Mouse (Mus musculus) midbrain, embryonic 10.5 days (tissue): ENCODE measurements at regions not wholly inside any gene's neighbourhood (a gene's known extent, or its start where the extent isn't known, plus 50 kb on each side); places are given as distances from the start of the nearest gene placed in this dataset.

Experiments used
- DNase-seq: peaks from one replicate; pipeline ENCODE4 v3.0.0-alpha.2; 2017; ENCODE audit warnings: low spot score
- H3K27ac ChIP-seq: fragments of 300-500 bp; sonication (generic); replicated peaks from 2 replicates; pipeline ENCODE4 v1.5.1; 2016; ENCODE audit warnings: mild to moderate bottlenecking
- H3K27me3 ChIP-seq: fragments of 300-500 bp; sonication (generic); 2 replicates; pipeline ENCODE4 v1.6.1; 2016; ENCODE audit warnings: low read depth, mild to moderate bottlenecking; ENCODE audit not compliant: poor library complexity, severe bottlenecking
- H3K36me3 ChIP-seq: fragments of 300-500 bp; sonication (generic); 2 replicates; pipeline ENCODE4 v1.6.1; 2016; ENCODE audit warnings: mild to moderate bottlenecking, moderate library complexity
- H3K4me1 ChIP-seq: fragments of 300-500 bp; sonication (generic); 2 replicates; pipeline ENCODE4 v1.6.1; 2016
- H3K4me3 ChIP-seq: fragments of 300-500 bp; sonication (generic); 2 replicates; pipeline ENCODE4 v1.5.1; 2016; ENCODE audit warnings: mild to moderate bottlenecking, moderate library complexity
- H3K9me3 ChIP-seq: fragments of 300-500 bp; sonication (generic); replicated peaks from 2 replicates; pipeline ENCODE4 v1.6.1; 2016; ENCODE audit warnings: mild to moderate bottlenecking
- WGBS: fragments of 180-500 bp; shearing (Covaris S2); methylation state at CpG from one replicate; pipeline ENCODE4 v1.1.7; 2016; 5-methylcytosine and 5-hydroxymethylcytosine counted together

GRCm38 (mm10) chr9:41556888-41557287 is 395.4 kb upstream of the Ubash3b start:
- H3K4me1 ChIP-seq = no peaks in the 10 kb centered on the region
- peaks cover 14% of the 10 kb centered on the region for H3K36me3 ChIP-seq
- no peak overlapping the region for H3K27ac ChIP-seq
- WGBS = 91% methylated on average over 4 of the region's 4 CpGs
- no peaks in the 10 kb centered on the region for H3K9me3 ChIP-seq
- H3K27me3 ChIP-seq = no peaks in the 10 kb centered on the region
- H3K4me3 ChIP-seq = no peak overlapping the region
- DNase-seq = no peak

- Histone ChIP-seq H3K27me3 (no peaks in the 10 kb centered on the region), H3K4me3 (no peak overlapping the region), H3K4me1 (no peaks in the 10 kb centered on the region), H3K27ac (no peak overlapping the region), H3K9me3 (no peaks in the 10 kb centered on the region), H3K36me3 (no peaks in the 10 kb centered on the region)
- 82% methylated on average over 1 of the region's 1 CpGs for WGBS
- no peak for DNase-seq
Measured at GRCm38 (mm10) chr9:41545776-41546175, 384.3 kb upstream of the Ubash3b start.

GRCm38 (mm10) chr9:41542511-41542910 is 381.0 kb upstream of the Ubash3b start:
- DNase-seq = no peak
- Histone ChIP-seq H3K9me3 (no peaks in the 10 kb centered on the region), H3K27ac (no peak overlapping the region), H3K4me1 (no peaks in the 10 kb centered on the region), H3K4me3 (no peak overlapping the region), H3K36me3 (peaks cover 8% of the 10 kb centered on the region; the same call in 1 of the 2 replicates), H3K27me3 (no peaks in the 10 kb centered on the region)
- 93% methylated on average over 5 of the region's 5 CpGs for WGBS

GRCm38 (mm10) chr9:41541327-41541726 is 379.8 kb upstream of the Ubash3b start:
- H3K27ac ChIP-seq = no peak overlapping the region
- no peak for DNase-seq
- WGBS = 86% methylated on average over 6 of the region's 6 CpGs

GRCm38 (mm10) chr9:41532786-41533185 is 371.3 kb upstream of the Ubash3b start:
- DNase-seq = no peak
- Histone ChIP-seq H3K27ac (no peak overlapping the region), H3K4me1 (0 out of 2 replicates have a peak, but pooled peaks cover 5% of the 10 kb centered on the region), H3K9me3 (no peaks in the 10 kb centered on the region), H3K36me3 (peaks cover 41% of the 10 kb centered on the region), H3K27me3 (no peaks in the 10 kb centered on the region), H3K4me3 (no peak overlapping the region)
- 88% methylated on average over 3 of the region's 3 CpGs for WGBS

More at GRCm38 (mm10) chr9:41541327-41541726, 379.8 kb upstream of the Ubash3b start:
- Histone ChIP-seq H3K36me3 (peaks cover 19% of the 10 kb centered on the region; the same call in 1 of the 2 replicates), H3K4me1 (no peaks in the 10 kb centered on the region), H3K9me3 (no peaks in the 10 kb centered on the region), H3K27me3 (no peaks in the 10 kb centered on the region), H3K4me3 (no peak overlapping the region)

GRCm38 (mm10) chr9:41532290-41532689 is 370.8 kb upstream of the Ubash3b start:
- DNase-seq = no peak
- no peaks in the 10 kb centered on the region for H3K27me3 ChIP-seq
- no peak overlapping the region for H3K4me3 ChIP-seq
- H3K9me3 ChIP-seq = no peaks in the 10 kb centered on the region
- WGBS = 85% methylated on average over 7 of the region's 7 CpGs
- 0 out of 2 replicates have a peak, but pooled peaks cover 5% of the 10 kb centered on the region for H3K4me1 ChIP-seq
- H3K36me3 ChIP-seq = peaks cover 36% of the 10 kb centered on the region
- H3K27ac ChIP-seq = no peak overlapping the region

GRCm38 (mm10) chr9:41531596-41531995 is 370.1 kb upstream of the Ubash3b start:
- DNase-seq = no peak
- Histone ChIP-seq H3K9me3 (no peaks in the 10 kb centered on the region), H3K27me3 (no peaks in the 10 kb centered on the region), H3K36me3 (peaks cover 33% of the 10 kb centered on the region), H3K27ac (no peak overlapping the region), H3K4me1 (0 out of 2 replicates have a peak, but pooled peaks cover 7% of the 10 kb centered on the region), H3K4me3 (no peak overlapping the region)
- WGBS = 80% methylated on average over 6 of the region's 6 CpGs

GRCm38 (mm10) chr9:41526126-41526525 is 364.6 kb upstream of the Ubash3b start:
- Histone ChIP-seq H3K27ac (peak overlapping the region; percentile 69), H3K4me3 (no peak overlapping the region), H3K36me3 (peaks cover 43% of the 10 kb centered on the region), H3K27me3 (no peaks in the 10 kb centered on the region), H3K4me1 (peaks cover 26% of the 10 kb centered on the region), H3K9me3 (no peaks in the 10 kb centered on the region)
- whole genome bisulfite sequencing = 62% methylated on average over 8 of the region's 8 CpGs
- no peak for DNase-seq

GRCm38 (mm10) chr9:41525534-41525933 is 364.0 kb upstream of the Ubash3b start:
- no peaks in the 10 kb centered on the region for H3K27me3 ChIP-seq
- H3K27ac ChIP-seq = peak overlapping the region; percentile 69
- no peak for DNase-seq
- WGBS = 59% methylated on average over 1 of the region's 1 CpGs
- peaks cover 43% of the 10 kb centered on the region for H3K36me3 ChIP-seq
- no peaks in the 10 kb centered on the region for H3K9me3 ChIP-seq
- H3K4me3 ChIP-seq = no peak overlapping the region
- H3K4me1 ChIP-seq = peaks cover 26% of the 10 kb centered on the region

- peaks cover 26% of the 10 kb centered on the region for H3K4me1 ChIP-seq
- H3K27me3 ChIP-seq = no peaks in the 10 kb centered on the region
- peaks cover 40% of the 10 kb centered on the region for H3K36me3 ChIP-seq
- H3K9me3 ChIP-seq = no peaks in the 10 kb centered on the region
- DNase-seq = no peak
- H3K4me3 ChIP-seq = no peak overlapping the region
- WGBS = 86% methylated on average over 7 of the region's 7 CpGs
- H3K27ac ChIP-seq = peak overlapping the region; percentile 69
Measured at GRCm38 (mm10) chr9:41524591-41524990, 363.1 kb upstream of the Ubash3b start.

GRCm38 (mm10) chr9:41523969-41524368 is 362.5 kb upstream of the Ubash3b start:
- no peaks in the 10 kb centered on the region for H3K9me3 ChIP-seq
- peaks cover 26% of the 10 kb centered on the region for H3K4me1 ChIP-seq

GRCm38 (mm10) chr9:41522302-41522701 is 360.8 kb upstream of the Ubash3b start:
- Histone ChIP-seq H3K9me3 (no peaks in the 10 kb centered on the region), H3K36me3 (peaks cover 40% of the 10 kb centered on the region), H3K4me3 (no peak overlapping the region), H3K4me1 (peaks cover 26% of the 10 kb centered on the region), H3K27ac (no peak overlapping the region), H3K27me3 (no peaks in the 10 kb centered on the region)
- no peak for DNase-seq
- WGBS = 97% methylated on average over 1 of the region's 1 CpGs

More at GRCm38 (mm10) chr9:41523969-41524368, 362.5 kb upstream of the Ubash3b start:
- whole genome bisulfite sequencing = 98% methylated on average over 2 of the region's 2 CpGs
- no peak for DNase-seq
- Histone ChIP-seq H3K27me3 (no peaks in the 10 kb centered on the region), H3K36me3 (peaks cover 35% of the 10 kb centered on the region), H3K4me3 (no peak overlapping the region), H3K27ac (no peak overlapping the region)

GRCm38 (mm10) chr9:41517787-41518186 is 356.3 kb upstream of the Ubash3b start:
- no peaks in the 10 kb centered on the region for H3K27me3 ChIP-seq
- no peak for DNase-seq
- no peak overlapping the region for H3K4me3 ChIP-seq
- H3K36me3 ChIP-seq = peaks cover 21% of the 10 kb centered on the region
- H3K27ac ChIP-seq = no peak overlapping the region
- 86% methylated on average over 2 of the region's 2 CpGs for WGBS
- H3K4me1 ChIP-seq = no peaks in the 10 kb centered on the region; the same call in 1 of the 2 replicates
- no peaks in the 10 kb centered on the region for H3K9me3 ChIP-seq
